Mouse (Mus musculus): ENCODE measurements at regions not wholly inside any gene's neighbourhood (a gene's known extent, or its start where the extent isn't known, plus 50 kb on each side); places are given as distances from the start of the nearest gene placed in this dataset.

DNA sequence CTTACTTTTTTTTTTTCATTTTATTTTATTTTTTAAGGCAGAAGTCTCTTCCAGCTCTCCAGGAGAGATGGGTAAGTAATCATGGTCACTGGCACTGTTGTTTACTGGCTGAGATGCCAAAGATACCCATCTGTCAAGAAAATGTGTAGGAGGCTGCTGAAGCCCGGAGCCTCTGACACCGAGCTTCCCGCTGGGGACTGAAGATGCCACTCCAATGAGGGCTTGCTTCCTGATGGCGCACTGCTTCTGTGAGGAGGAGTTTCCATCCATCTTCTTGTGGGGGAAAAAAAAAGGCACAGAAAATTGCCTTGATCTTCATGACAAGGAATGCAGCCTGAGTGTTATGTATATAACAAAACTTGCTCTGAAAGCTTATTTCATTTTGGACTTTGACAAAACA, 418.2 kb upstream of the Igfbp7 start:
- TF ChIP-seq POLR2A (IDR thresholded peaks at IDR 0.05; ENCODE audit: low read depth, low read length) = no peak
- TF ChIP-seq CTCF (IDR thresholded peaks at IDR 0.05; ENCODE audit: extremely low read depth, insufficient read length, insufficient replicate concordance, low read depth, low read length) = no peak

All from small intestine, adult 2 months (tissue).